Mouse (Mus musculus) lung, embryonic 14.5 days (tissue): ENCODE measurements around the gene Msi2. TPM values are rescaled to one million over a fixed set of nuclear protein-coding genes. Genes with fewer than 3 reads are reported as not detected.

Experiments used
- ATAC-seq: fragments of 200-750 bp; cut with Nextera tagmentation; 2 replicates; pipeline ENCODE4 v1.8.0; 2017; ENCODE audit warnings: mild to moderate bottlenecking, moderate TSS enrichment, moderate library complexity; ENCODE audit not compliant: insufficient read depth
- DNase-seq: peaks from one replicate; pipeline ENCODE4 v3.0.0-alpha.2; 2015
- H3K27ac ChIP-seq: fragments of 300-500 bp; sonication (generic); 2 replicates; pipeline ENCODE4 v1.5.1; 2014; ENCODE audit warnings: low read depth, mild to moderate bottlenecking, moderate library complexity
- H3K27me3 ChIP-seq: fragments of 300-500 bp; sonication (generic); 2 replicates; pipeline ENCODE4 v1.6.1; 2014; ENCODE audit warnings: low read length, control low read depth; ENCODE audit not compliant: insufficient read depth
- H3K36me3 ChIP-seq: fragments of 300-500 bp; sonication (generic); 2 replicates; pipeline ENCODE4 v1.6.1; 2014; ENCODE audit warnings: control low read depth; ENCODE audit not compliant: insufficient read depth
- H3K4me1 ChIP-seq: fragments of 300-500 bp; sonication (generic); 2 replicates; pipeline ENCODE4 v1.6.1; 2014; ENCODE audit warnings: antibody characterized with exemption, control low read depth; ENCODE audit not compliant: insufficient read depth
- H3K4me2 ChIP-seq: fragments of 300-500 bp; sonication (generic); 2 replicates; pipeline ENCODE4 v1.6.1; 2014; ENCODE audit warnings: mild to moderate bottlenecking
- H3K4me3 ChIP-seq: fragments of 300-500 bp; sonication (generic); 2 replicates; pipeline ENCODE4 v1.5.1; 2014; ENCODE audit warnings: low read depth, low read length
- H3K9ac ChIP-seq: fragments of 300-500 bp; sonication (generic); 2 replicates; pipeline ENCODE4 v1.6.1; 2014
- H3K9me3 ChIP-seq: fragments of 300-500 bp; sonication (generic); 2 replicates; pipeline ENCODE4 v1.6.1; 2016; ENCODE audit warnings: low read depth, low read length, control low read depth
- CTCF ChIP-seq: IDR thresholded peaks from 2 replicates; pipeline ENCODE4 v1.5.1; 2016; ENCODE audit warnings: antibody characterized with exemption, low read depth
- WGBS: fragments of 180-500 bp; shearing (Covaris S2); extraction: QIAGEN DNeasy Blood & Tissue Kit; methylation state at CpG from one replicate; pipeline ENCODE4 v1.1.7; 2014; 5-methylcytosine and 5-hydroxymethylcytosine counted together
- polyA plus RNA-seq: library from polyadenylated mRNA; unstranded; fragments of >200 nt; fragmentation: Nextera tagmentation; extraction: Ambion mirVana; gene quantifications from 2 replicates; pipeline ENCODE4 v1.2.1, GENCODE M21; 2014

Gene Msi2
- polyA plus RNA-seq, 1 experiment from 2014 or later, result 12.7 TPM

- Histone ChIP-seq H3K4me1 (peaks cover 12% of the 10 kb centered on the region), H3K27ac (peak overlapping the region; percentile 91), H3K27me3 (no peaks in the 10 kb centered on the region), H3K4me3 (peak overlapping the region; percentile 90), H3K9me3 (no peaks in the 10 kb centered on the region), H3K9ac (peak overlapping the region; percentile 97), H3K4me2 (peak overlapping the region; percentile 71), H3K36me3 (0 out of 2 replicates have a peak, but pooled peaks cover 2% of the 10 kb centered on the region)
- WGBS, result 4% methylated on average over 38 of the region's 38 CpGs
- DNase-seq (peak; percentile 62), ATAC-seq (peak; percentile 44)
- TF ChIP-seq CTCF, result no peak
These were observed 668 bp upstream of the Msi2 start for GRCm38 (mm10) chr11:88718766-88719595.

GRCm38 (mm10) chr11:88717644-88718049 is 666 bp downstream of the Msi2 start:
- no peaks in the 10 kb centered on the region for H3K9me3 ChIP-seq
- no peaks in the 10 kb centered on the region for H3K27me3 ChIP-seq
- peak overlapping the region; percentile 71 for H3K4me2 ChIP-seq
- H3K27ac ChIP-seq, result peak overlapping the region; percentile 88; the same call in 1 of the 2 replicates
- peak; percentile 42 for ATAC-seq
- peaks cover 12% of the 10 kb centered on the region for H3K4me1 ChIP-seq
- 0% methylated on average over 38 of the region's 38 CpGs for WGBS
- peak; percentile 61 for DNase-seq
- peak overlapping the region; percentile 97 for H3K9ac ChIP-seq
- H3K36me3 ChIP-seq, result peaks cover 6% of the 10 kb centered on the region; the same call in 1 of the 2 replicates
- no peak for TF ChIP-seq CTCF
- peak overlapping the region; percentile 90 for H3K4me3 ChIP-seq

- TF ChIP-seq CTCF, result no peak
- peaks cover 12% of the 10 kb centered on the region for H3K4me1 ChIP-seq
- no peak for DNase-seq
These were observed 1.2 kb downstream of the Msi2 start for GRCm38 (mm10) chr11:88717016-88717643.

GRCm38 (mm10) chr11:88716061-88716994 is 2.0 kb downstream of the Msi2 start:
- DNase-seq, result peak; percentile 51

More at GRCm38 (mm10) chr11:88717016-88717643, 1.2 kb downstream of the Msi2 start:
- Histone ChIP-seq H3K27me3 (no peaks in the 10 kb centered on the region), H3K36me3 (peaks cover 11% of the 10 kb centered on the region), H3K9ac (peak overlapping the region; percentile 97), H3K9me3 (no peaks in the 10 kb centered on the region), H3K27ac (peak overlapping the region; percentile 88; the same call in 1 of the 2 replicates), H3K4me2 (peak overlapping the region; percentile 71), H3K4me3 (peak overlapping the region; percentile 90)
- under 1% methylated on average over 19 of the region's 19 CpGs for WGBS
- ATAC-seq, result no peak

GRCm38 (mm10) chr11:88715299-88715698 is 3.0 kb downstream of the Msi2 start:
- DNase-seq (no peak), ATAC-seq (no peak)
- peak overlapping the region; percentile 90 for H3K4me3 ChIP-seq
- no peaks in the 10 kb centered on the region for H3K9me3 ChIP-seq
- H3K27me3 ChIP-seq, result no peaks in the 10 kb centered on the region
- H3K27ac ChIP-seq, result no peak overlapping the region
- peak overlapping the region; percentile 71 for H3K4me2 ChIP-seq
- WGBS, result 33% methylated on average over 7 of the region's 7 CpGs
- no peak overlapping the region for H3K9ac ChIP-seq
- peaks cover 27% of the 10 kb centered on the region for H3K36me3 ChIP-seq
- no peak for TF ChIP-seq CTCF
- H3K4me1 ChIP-seq, result peaks cover 6% of the 10 kb centered on the region

More at GRCm38 (mm10) chr11:88716061-88716994, 2.0 kb downstream of the Msi2 start:
- H3K36me3 ChIP-seq, result peaks cover 19% of the 10 kb centered on the region
- H3K27ac ChIP-seq, result no peak overlapping the region; the same call in 1 of the 2 replicates
- no peak for ATAC-seq
- TF ChIP-seq CTCF, result no peak
- H3K9ac ChIP-seq, result peak overlapping the region; percentile 97
- H3K9me3 ChIP-seq, result no peaks in the 10 kb centered on the region
- 2% methylated on average over 23 of the region's 23 CpGs for WGBS
- H3K4me1 ChIP-seq, result peaks cover 11% of the 10 kb centered on the region
- peak overlapping the region; percentile 71 for H3K4me2 ChIP-seq
- peak overlapping the region; percentile 90 for H3K4me3 ChIP-seq
- H3K27me3 ChIP-seq, result no peaks in the 10 kb centered on the region

- Histone ChIP-seq H3K27ac (no peak overlapping the region), H3K4me2 (peak overlapping the region; percentile 71; the same call in 1 of the 2 replicates)
- ATAC-seq, result no peak
These were observed 4.2 kb downstream of the Msi2 start for GRCm38 (mm10) chr11:88714127-88714526.

More at GRCm38 (mm10) chr11:88714127-88714526, 4.2 kb downstream of the Msi2 start:
- DNase-seq, result no peak
- no peaks in the 10 kb centered on the region for H3K9me3 ChIP-seq
- H3K9ac ChIP-seq, result no peak overlapping the region
- H3K4me1 ChIP-seq, result peaks cover 6% of the 10 kb centered on the region
- WGBS, result 75% methylated on average over 7 of the region's 7 CpGs
- no peak overlapping the region for H3K4me3 ChIP-seq
- TF ChIP-seq CTCF, result no peak
- H3K27me3 ChIP-seq, result no peaks in the 10 kb centered on the region
- H3K36me3 ChIP-seq, result peaks cover 38% of the 10 kb centered on the region
